Mouse (Mus musculus): ENCODE results near the gene Atp2b1. TPM values are rescaled to one million over a fixed set of nuclear protein-coding genes. Genes with fewer than 3 reads are reported as not detected.
A peak's percentile ranks its signal among the peaks of the same experiment; 100 is the strongest.

Atp2b1 gene
- total RNA-seq, 2 experiments from 2014 or later: 686 to 734 TPM

DNA sequence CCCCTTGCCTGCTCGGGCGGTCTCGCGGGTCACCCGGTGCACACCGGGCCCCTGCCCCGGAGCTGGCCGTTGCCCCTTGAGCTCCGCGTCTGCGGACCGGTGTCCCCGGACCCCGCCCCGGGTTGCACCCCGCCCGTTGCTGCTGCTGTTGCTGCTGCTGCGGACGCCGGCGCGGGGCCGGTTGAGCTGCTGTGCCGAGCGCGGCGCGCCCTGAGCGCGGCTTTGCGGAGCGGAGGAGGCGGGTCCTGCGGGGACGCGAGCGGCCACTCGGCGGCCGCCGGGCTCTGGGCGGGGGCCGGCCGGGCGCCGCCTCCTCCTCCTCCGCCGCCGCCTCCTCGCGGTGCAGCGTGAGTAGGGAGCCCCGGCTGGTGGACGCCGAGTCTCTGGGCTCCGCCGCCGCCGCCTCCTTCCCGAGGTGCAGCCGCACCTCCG is 620 bp downstream of the Atp2b1 start:
- intact Hi-C loops (cut with DNase I): loop anchor here (2.0 to 10.0 kb wide), 7 partner anchors 82 to 1198 kb away; no protein-coding TSS in a partner anchor
- peak; percentile 77 for DNase-seq (ENCODE audit: low spot score in 2 of 2)

DNA sequence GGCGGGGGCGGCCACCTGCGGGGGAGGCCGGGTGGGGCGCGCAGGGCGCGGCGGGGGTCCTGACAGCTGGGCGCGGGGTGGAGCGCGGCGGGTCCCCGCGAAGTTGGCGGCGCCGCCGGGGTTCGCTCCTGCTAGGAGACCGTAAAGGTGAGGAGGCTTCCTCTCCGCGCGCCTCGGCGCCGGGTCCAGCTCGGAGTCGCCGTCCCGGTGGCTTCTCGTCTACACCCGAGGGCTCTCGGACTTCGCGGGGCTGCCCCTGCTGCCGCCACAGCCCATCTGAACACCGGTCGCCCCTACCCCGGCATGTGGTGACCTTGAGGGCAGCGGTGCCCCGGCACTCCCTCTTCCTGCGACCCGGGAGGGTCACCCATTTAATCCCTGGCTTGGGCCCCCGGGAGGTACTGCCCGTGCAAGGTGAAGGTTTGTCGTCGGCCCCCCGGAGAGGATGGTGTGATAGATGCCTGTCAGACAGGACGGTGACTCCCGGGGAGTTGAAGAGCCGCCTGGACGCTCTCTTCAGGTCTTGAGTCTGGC is 1.3 kb downstream of the Atp2b1 start:
- intact Hi-C loops (cut with DNase I): loop anchor here (2.0 to 10.0 kb wide), 5 partner anchors 82 to 421 kb away; no protein-coding TSS in a partner anchor
- peak in 1 of 2 experiments; percentile 38 for DNase-seq (ENCODE audit: low spot score in 2 of 2)

GRCm38 (mm10) chr10:98916011-98916780 is 2.0 kb downstream of the Atp2b1 start:
- intact Hi-C loops (cut with DNase I): loop anchor here (5.0 to 10.0 kb wide), 4 partner anchors 81 to 301 kb away; no protein-coding TSS in a partner anchor
- DNase-seq (ENCODE audit: low spot score in 2 of 2): peak in 1 of 2 experiments; percentile 33

DNA sequence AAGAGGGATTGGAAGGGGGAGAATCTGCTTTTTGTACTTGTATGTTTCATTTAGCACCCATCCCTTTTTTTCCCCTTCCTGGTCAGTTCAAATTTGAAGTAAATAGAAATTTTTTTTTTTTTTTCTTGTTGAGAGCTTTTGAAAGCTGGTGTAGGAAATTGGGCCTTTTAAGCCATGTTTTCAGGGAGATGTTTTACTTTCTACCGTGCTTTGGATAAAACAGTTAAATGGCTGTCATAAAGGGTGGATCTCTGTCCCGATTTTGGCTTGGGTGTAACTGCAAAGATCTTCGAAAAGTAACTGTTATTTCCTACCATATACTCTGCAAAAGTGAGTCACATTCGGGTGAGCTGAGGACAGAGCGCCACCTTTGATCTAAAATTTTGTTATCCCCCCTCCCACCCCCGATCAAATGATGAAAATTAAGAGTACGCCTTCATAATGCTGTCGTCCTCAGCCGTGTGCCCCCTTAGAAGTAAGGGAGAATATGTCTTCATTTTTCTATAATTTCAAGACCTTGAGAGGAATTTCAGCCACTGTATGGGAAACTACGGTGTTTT is 2.7 kb downstream of the Atp2b1 start:
- intact Hi-C loops (cut with DNase I): loop anchor here (5.0 to 10.0 kb wide), 4 partner anchors 80 to 302 kb away; no protein-coding TSS in a partner anchor
- DNase-seq (ENCODE audit: low spot score in 2 of 2): no peak

DNA sequence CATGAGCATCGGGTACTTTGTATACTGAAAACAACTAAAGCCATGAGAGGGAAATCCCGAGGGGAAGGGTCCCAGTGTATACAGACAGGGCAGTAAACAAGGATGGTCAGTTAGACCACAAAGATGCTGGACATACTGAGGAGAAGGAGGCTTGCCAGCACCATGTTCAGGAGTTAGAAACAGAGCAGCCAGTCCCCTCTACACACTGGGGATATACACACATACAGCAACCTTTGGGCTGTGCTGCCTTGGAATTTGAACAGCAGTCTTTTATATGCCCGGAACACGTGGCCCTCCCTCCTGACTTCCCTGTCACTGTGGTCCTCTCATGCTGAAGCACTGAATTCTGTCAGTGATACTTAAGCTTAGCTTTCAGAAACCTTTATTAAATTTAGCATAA is 10.9 kb downstream of the Atp2b1 start:
- no peak for DNase-seq (ENCODE audit: low spot score in 2 of 2)
- intact Hi-C loops (cut with DNase I): no loop called here

DNA sequence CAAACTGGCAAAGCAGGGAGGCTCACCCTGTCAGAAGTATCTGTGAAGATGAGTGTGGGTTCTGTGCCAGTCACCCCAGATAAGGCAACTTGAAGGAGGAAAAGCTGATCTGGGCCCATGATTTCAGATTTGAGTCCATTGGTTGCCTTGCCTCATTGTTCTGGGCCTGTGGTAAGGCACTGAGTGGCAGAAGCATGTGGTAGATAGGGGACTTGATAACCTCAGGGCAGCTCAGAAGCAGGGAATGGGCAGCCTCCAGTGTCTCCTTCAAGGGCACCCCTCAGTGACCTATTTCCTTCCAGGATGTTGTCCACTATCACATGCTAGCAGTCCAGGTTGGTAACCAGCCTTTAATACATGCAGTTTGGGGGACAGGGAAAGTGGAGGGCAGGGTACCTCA is 12.8 kb downstream of the Atp2b1 start:
- intact Hi-C loops (cut with DNase I): no loop called here

GRCm38 (mm10) chr10:98929444-98929843 is 15.2 kb downstream of the Atp2b1 start:
- no peak for DNase-seq (ENCODE audit: low spot score in 2 of 2)
- intact Hi-C loops (cut with DNase I): no loop called here

More for the DNA sequence above, 12.8 kb downstream of the Atp2b1 start:
- no peak for DNase-seq (ENCODE audit: low spot score in 2 of 2)

- intact Hi-C loops (cut with DNase I): no loop called here
- DNase-seq (ENCODE audit: low spot score in 2 of 2): peak; percentile 38 to 53
Measured at GRCm38 (mm10) chr10:98930143-98930542, 15.9 kb downstream of the Atp2b1 start.

DNA sequence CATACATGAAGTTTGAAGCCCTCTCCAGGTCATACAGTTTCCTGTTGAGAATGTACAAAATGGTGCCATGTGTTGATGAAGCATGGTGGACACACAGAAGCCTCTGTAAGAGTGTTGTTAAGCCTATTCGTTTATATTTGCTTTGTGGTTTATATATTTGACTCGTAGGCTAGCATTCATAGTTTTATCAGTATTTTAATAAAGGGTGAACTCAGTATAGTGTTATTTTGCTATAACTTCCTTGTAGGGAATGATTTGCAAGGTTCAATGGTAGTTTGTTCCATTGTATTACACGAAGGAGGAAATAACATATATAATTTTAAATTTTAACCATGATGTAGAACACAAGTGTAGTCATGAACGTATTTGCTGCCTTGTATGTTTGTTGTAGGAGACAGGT is 25.9 kb downstream of the Atp2b1 start:
- intact Hi-C loops (cut with DNase I): no loop called here
- no peak for DNase-seq (ENCODE audit: low spot score in 2 of 2)

DNA sequence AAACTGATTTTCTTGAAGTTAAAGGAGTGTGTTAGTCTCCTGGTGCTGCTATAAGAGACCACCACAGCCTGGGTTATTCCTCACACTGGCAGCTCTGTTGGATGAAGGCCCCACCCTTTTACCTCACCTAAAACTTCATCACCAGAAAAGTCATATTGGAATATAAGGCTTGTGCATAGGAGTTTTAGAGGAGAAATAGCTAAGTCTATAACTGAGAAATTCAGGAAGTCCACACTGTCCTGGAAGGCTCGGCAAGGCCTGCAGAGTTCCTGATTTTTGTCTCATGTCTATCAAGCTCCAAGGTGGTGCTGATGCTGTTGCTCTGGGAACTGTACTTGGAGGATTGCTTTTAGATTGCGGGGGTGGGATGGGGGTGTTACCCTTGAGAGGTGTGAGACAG is 26.6 kb downstream of the Atp2b1 start:
- intact Hi-C loops (cut with DNase I): no loop called here
- no peak for DNase-seq (ENCODE audit: low spot score in 2 of 2)

DNA sequence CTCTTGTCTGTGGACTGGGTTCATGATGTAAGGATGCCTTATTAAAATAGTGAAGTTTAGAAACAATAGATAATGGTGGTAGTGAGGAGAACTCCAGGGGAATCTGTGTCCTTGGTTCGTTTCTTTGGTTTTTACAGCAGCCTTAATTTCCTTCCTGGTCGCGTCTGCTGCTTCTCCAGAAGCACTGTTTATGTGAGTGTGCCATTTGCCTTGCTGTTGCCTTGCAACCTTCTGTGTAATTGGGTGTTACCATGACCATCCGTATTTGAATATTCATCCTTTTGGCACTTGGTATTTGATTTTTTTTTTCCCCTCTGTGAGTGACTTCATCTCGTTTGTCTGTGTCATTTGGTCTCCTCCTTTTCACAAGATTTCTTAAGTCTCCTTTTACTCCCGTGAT is 27.8 kb downstream of the Atp2b1 start:
- DNase-seq (ENCODE audit: low spot score in 2 of 2): peak in 1 of 2 experiments; percentile 31
- intact Hi-C loops (cut with DNase I): no loop called here

DNA sequence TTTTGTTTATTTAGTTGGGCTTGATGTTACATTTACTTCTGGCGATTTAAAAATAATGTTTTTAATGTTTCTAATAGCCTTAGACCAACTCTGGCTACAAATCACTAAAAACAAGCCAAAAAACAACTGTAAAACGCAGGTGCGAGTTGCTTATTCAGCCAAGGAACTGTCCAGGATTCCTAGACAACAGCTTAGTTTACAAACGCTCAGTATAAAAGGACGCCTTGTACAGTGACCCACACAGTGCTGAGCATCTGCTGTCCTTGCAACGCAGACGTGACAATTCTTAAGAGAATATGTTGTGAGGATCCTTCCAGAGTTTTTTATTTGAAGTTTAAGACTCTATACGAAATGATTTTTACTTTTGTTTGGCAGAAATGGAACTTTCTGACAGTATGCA is 28.8 kb downstream of the Atp2b1 start:
- no peak for DNase-seq (ENCODE audit: low spot score in 2 of 2)
- intact Hi-C loops (cut with DNase I): no loop called here

GRCm38 (mm10) chr10:98943894-98944293 is 29.7 kb downstream of the Atp2b1 start:
- intact Hi-C loops (cut with DNase I): no loop called here
- no peak for DNase-seq (ENCODE audit: low spot score in 2 of 2)

- no peak for DNase-seq (ENCODE audit: low spot score in 2 of 2)
- intact Hi-C loops (cut with DNase I): no loop called here
Measured at GRCm38 (mm10) chr10:98946031-98946791, 32.0 kb downstream of the Atp2b1 start.

GRCm38 (mm10) chr10:98947206-98947605 is 33.0 kb downstream of the Atp2b1 start:
- no peak for DNase-seq (ENCODE audit: low spot score in 2 of 2)
- intact Hi-C loops (cut with DNase I): no loop called here

DNA sequence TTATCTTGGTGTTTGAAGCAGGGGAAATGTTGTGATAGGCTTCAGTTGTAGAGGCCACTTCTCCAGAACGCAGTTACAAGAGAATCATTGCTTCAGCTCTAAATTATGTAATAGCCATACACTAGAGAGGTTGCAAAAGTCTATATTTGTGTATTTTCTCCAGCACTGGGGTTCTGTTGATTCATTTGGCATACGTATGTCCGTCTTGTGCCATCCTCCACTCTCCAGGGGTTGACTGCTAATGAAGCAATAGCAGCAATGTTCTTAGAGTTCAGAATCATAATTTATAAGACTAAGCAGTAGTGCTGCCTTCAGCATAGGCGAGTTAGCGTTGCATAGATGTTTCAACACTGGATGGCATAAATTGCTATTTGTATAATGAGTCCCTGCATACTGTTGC is 33.9 kb downstream of the Atp2b1 start:
- DNase-seq (ENCODE audit: low spot score in 2 of 2): no peak
- intact Hi-C loops (cut with DNase I): no loop called here

DNA sequence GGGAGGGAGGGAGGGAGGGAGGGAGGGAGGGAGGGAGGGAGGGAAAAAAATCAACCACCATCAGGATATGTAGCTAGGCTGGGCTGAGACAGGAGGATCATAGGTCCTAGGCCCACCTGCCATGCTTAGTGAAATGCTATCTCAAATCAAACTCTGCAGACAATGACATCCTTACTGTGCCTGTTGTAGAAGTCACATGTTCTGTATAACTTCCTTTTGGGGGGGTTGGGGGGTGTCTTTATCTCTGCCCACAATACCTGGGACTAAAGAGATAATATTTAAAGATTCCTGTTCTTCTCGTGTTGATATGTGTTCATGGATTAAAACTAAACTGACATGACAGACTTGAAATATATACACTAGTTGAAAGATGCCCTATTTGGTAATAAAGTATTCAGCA is 35.5 kb downstream of the Atp2b1 start:
- intact Hi-C loops (cut with DNase I): no loop called here
- no peak for DNase-seq (ENCODE audit: low spot score in 2 of 2)

- no peak for DNase-seq (ENCODE audit: low spot score in 2 of 2)
- intact Hi-C loops (cut with DNase I): no loop called here
Measured at GRCm38 (mm10) chr10:98951286-98952270, 37.4 kb downstream of the Atp2b1 start.
